Mouse (Mus musculus) embryonic fibroblast, embryonic 13.5 days (primary cell): ENCODE results near the gene Kcnj16.

ENCODE experiments used
- CTCF ChIP-seq: IDR thresholded peaks from 2 replicates; pipeline ENCODE4 v1.5.1; 2011; ENCODE audit warnings: mild to moderate bottlenecking, control low read depth, low read length, moderate library complexity, borderline replicate concordance; ENCODE audit not compliant: insufficient read depth
- POLR2A ChIP-seq: IDR thresholded peaks from 2 replicates; pipeline ENCODE4 v1.6.1; 2011; ENCODE audit warnings: low read depth, mild to moderate bottlenecking, control low read depth, low read length, moderate library complexity

DNA sequence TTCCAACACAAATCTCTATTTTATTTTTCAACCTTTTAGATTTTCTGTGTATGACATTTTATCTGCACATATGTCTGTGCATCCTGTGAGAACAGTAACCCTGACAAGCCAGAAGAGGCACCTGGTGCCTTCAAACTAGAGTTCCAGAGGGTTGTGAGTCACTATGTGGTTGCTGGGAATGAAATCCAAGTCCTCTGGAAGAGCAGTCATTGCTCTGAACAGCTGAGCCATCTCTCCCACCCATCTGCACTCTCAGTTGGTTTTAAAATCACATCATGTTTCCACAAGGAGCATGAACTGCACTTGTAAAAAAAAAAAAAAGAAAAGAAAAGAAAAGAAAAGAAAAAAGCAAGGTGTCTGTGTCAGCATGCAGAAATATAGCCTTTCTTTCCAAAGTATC, 91.6 kb downstream of the Kcnj16 start:
- no peak for TF ChIP-seq CTCF
- TF ChIP-seq POLR2A, result no peak
